Mouse (Mus musculus) Patski (cell line): ENCODE measurements at regions not wholly inside any gene's neighbourhood (a gene's known extent, or its start where the extent isn't known, plus 50 kb on each side); places are given as distances from the start of the nearest gene placed in this dataset.

Experiments
- ATAC-seq: fragments of 100-300 bp; one replicate; pipeline ENCODE4 v1.8.0; 2021
- CTCF ChIA-PET: fragments of 350-600 bp; sonication (Branson Sonifier 250); formaldehyde crosslinking; loops from one replicate; lab custom pipeline; 2022; ENCODE audit warnings: inconsistent platforms; lab: Charles Lee
- POLR2A ChIA-PET: fragments of 350-600 bp; sonication (Branson Sonifier 250); formaldehyde crosslinking; loops from one replicate; lab custom pipeline; 2022; ENCODE audit warnings: antibody characterized with exemption, inconsistent platforms; lab: Charles Lee
- DNase-seq: peaks from one replicate; pipeline ENCODE4 v3.0.0-alpha.2; 2011; ENCODE audit warnings: low read depth, low spot score
- H3K27me3 ChIP-seq: fragments of 371-371 bp; one replicate; pipeline ENCODE4 v1.5.1; 2021
- CTCF ChIP-seq: fragments of 100-300 bp; IDR thresholded peaks from one replicate; pipeline ENCODE4 v1.5.1; 2021
- in situ Hi-C: fragments of 300-500 bp; cut with MboI; formaldehyde crosslinking; loops from 3 replicates; pipeline ENCODE4 v1.11.1; 2018; ENCODE audit warnings: low pct_unique_long_range_greater_than_20kb, mixed read lengths

DNA sequence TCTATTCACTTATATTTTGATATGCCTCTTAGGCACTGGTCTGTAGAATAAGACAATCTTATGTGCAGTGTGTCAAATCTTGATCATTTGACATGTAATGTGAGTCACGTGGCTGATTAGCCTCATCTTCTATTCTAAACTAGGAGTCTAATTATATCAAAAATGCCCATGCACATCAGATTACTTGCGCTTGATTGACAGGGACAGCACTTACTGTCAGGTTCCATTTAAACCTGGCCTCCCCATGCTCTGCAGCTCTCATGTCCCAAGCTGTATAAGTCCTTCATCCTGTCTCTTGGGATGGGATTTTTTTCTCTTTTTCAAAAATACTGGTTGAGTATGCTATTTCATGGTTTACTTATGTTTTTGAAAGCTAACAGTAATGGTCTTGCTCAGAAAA, 425.7 kb downstream of the Epha5 start:
- CTCF ChIA-PET: interaction anchor here (1.1 kb wide), 1 partner anchor 21 kb away, joined by 3 read pairs; no protein-coding TSS in a partner anchor
- TF ChIP-seq CTCF: no peak
- ATAC-seq: no peak
- no peak for DNase-seq
- POLR2A ChIA-PET: no interaction called here
- in situ Hi-C loops: no loop called here
- no peaks in the 10 kb centered on the region for H3K27me3 ChIP-seq

DNA sequence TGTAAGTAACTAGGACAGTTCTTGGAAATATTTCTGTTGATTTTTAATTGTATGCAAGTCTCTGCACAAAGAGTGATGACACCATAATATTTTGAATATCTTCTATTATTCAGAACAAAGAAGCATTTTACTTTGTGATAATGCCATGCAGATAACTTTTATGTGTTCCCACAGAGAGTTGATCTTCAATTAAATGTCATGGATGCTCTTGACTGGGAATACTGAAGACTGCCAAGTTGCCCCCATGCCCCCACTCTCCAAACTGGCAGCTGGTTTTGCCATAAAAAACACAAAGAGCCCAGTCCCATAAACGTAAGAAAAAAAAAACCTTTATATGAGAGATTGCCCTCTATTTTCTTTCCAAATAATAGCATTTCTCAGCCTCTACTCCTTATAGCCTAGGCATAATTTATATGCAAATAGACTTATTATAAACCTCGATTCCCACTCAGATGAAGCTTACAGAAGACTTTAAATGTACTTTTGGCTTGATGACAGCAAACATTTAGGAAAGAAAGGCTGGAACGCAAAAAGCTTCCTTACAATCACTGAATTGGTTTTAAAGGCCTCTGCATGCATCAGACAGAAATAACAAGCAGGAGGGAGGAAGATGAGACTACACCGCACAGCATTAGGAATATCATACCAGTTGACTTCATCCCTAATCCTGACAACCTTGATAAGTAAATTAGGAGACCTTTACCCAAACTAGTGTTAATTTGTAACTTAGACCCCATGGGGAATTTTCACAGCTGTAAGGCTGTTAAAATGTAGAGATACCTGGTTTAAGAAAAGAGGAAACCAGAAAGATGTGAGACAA, 426.3 kb downstream of the Epha5 start:
- in situ Hi-C loops: no loop called here
- no peak for TF ChIP-seq CTCF
- no peaks in the 10 kb centered on the region for H3K27me3 ChIP-seq
- POLR2A ChIA-PET: no interaction called here
- CTCF ChIA-PET: interaction anchor here (1.1 kb wide), 1 partner anchor 21 kb away, joined by 3 read pairs; no protein-coding TSS in a partner anchor
- no peak for DNase-seq
- no peak for ATAC-seq

GRCm38 (mm10) chr5:83961573-83961972, 455.6 kb downstream of the Epha5 start:
- no peaks in the 10 kb centered on the region for H3K27me3 ChIP-seq
- ChIA-PET CTCF (no interaction called here), POLR2A (no interaction called here)
- DNase-seq (no peak), ATAC-seq (no peak)
- in situ Hi-C loops: no loop called here
- TF ChIP-seq CTCF: no peak

DNA sequence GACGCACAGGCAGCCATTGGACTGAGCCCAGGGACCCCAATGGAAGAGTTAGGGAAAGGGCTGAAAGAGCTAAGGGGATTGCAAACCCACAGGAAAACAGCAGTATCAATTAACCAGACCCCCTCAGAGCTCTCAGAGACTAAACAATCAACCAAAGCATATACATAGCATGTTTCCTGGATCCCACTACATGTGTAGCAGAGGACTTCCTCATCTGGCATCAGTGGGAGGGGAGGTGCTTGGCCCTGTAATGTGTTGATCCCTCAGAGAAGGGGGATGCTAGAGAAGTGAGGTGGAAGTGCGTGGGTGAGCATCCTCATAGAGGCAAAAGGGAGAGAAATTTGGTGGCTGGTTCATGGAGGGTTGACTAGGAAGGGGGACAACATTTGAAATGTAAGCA, 458.4 kb downstream of the Epha5 start:
- no peaks in the 10 kb centered on the region for H3K27me3 ChIP-seq
- ATAC-seq (no peak), DNase-seq (no peak)
- no peak for TF ChIP-seq CTCF
- POLR2A ChIA-PET: no interaction called here
- CTCF ChIA-PET: no interaction called here
- in situ Hi-C loops: no loop called here

DNA sequence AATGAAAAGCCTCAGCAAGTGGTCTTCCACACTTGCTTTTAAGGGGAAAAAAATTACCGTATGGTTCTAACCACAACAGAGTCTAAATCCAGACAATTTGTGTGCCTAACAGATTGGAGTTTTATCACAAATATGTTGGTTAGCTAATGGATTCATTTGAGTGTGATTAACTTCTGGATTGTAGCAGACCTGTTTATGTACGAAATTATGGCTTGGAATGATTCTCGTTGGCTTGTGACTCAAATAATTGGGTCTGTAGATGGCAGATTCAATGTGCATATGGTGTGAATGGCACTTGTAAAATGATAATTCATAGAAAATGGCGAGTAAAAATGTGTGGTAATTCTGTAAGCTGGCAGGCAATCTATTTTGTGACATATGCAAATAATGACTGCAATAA, 459.0 kb downstream of the Epha5 start:
- ATAC-seq: no peak

More for the DNA sequence above, 459.0 kb downstream of the Epha5 start:
- no peak for TF ChIP-seq CTCF
- no peak for DNase-seq
- CTCF ChIA-PET: no interaction called here
- in situ Hi-C loops: no loop called here
- POLR2A ChIA-PET: no interaction called here
- H3K27me3 ChIP-seq: no peaks in the 10 kb centered on the region
